Mouse (Mus musculus) intestine, embryonic 14.5 days (tissue): ENCODE measurements around the gene Tmem204. TPM values are rescaled to one million over a fixed set of nuclear protein-coding genes. Genes with fewer than 3 reads are reported as not detected.
A peak's percentile ranks its signal among the peaks of the same experiment; 100 is the strongest.
"Not testable (repeated sequence)": the region's sequence is repeated elsewhere in the genome, so short reads cannot be mapped to it uniquely, and the experiment has no call there.

Experiments used
- ATAC-seq: fragments of 200-750 bp; cut with Nextera tagmentation; replicated peaks from 2 replicates; pipeline ENCODE4 v1.8.0; 2017; ENCODE audit warnings: low read depth, moderate number of reproducible peaks, moderate TSS enrichment, moderate library complexity; ENCODE audit not compliant: low FRiP score, low TSS enrichment
- DNase-seq: peaks from one replicate; pipeline ENCODE4 v3.0.0-alpha.2; 2018; ENCODE audit warnings: low spot score
- H3K27ac ChIP-seq: fragments of 300-500 bp; sonication (generic); 2 replicates; pipeline ENCODE4 v1.5.1; 2014; ENCODE audit warnings: low read depth, mild to moderate bottlenecking, control low read depth
- H3K27me3 ChIP-seq: fragments of 300-500 bp; sonication (generic); replicated peaks from 2 replicates; pipeline ENCODE4 v1.6.1; 2014; ENCODE audit warnings: low read length, control low read depth; ENCODE audit not compliant: control insufficient read depth, insufficient read depth
- H3K36me3 ChIP-seq: fragments of 300-500 bp; sonication (generic); 2 replicates; pipeline ENCODE4 v1.6.1; 2014; ENCODE audit warnings: low read length, control low read depth; ENCODE audit not compliant: control insufficient read depth, insufficient read depth
- H3K4me1 ChIP-seq: fragments of 300-500 bp; sonication (generic); replicated peaks from 2 replicates; pipeline ENCODE4 v1.6.1; 2014; ENCODE audit warnings: low read length, control low read depth, mixed read lengths; ENCODE audit not compliant: control insufficient read depth, insufficient read depth
- H3K4me2 ChIP-seq: fragments of 300-500 bp; sonication (generic); 2 replicates; pipeline ENCODE4 v1.6.1; 2014; ENCODE audit warnings: low read length
- H3K4me3 ChIP-seq: fragments of 300-500 bp; sonication (generic); 2 replicates; pipeline ENCODE4 v1.5.1; 2014; ENCODE audit warnings: low read depth, low read length, control low read depth, mixed read lengths
- H3K9ac ChIP-seq: fragments of 300-500 bp; sonication (generic); 2 replicates; pipeline ENCODE4 v1.6.1; 2014; ENCODE audit warnings: mild to moderate bottlenecking, low read length
- H3K9me3 ChIP-seq: fragments of 300-500 bp; sonication (generic); 2 replicates; pipeline ENCODE4 v1.6.1; 2016; ENCODE audit warnings: low read length, control low read depth; ENCODE audit not compliant: control insufficient read depth
- WGBS: fragments of 180-500 bp; shearing (Covaris S2); extraction: QIAGEN DNeasy Blood & Tissue Kit; methylation state at CpG from one replicate; pipeline ENCODE4 v1.1.7; 2014; 5-methylcytosine and 5-hydroxymethylcytosine counted together
- polyA plus RNA-seq: library from polyadenylated mRNA; unstranded; fragments of >200 nt; fragmentation: Nextera tagmentation; extraction: Ambion mirVana; gene quantifications from 2 replicates; pipeline ENCODE4 v1.2.1, GENCODE M21; 2014

The Tmem204 gene
- 23.5 and 24.2 TPM in 2 replicates for polyA plus RNA-seq

DNA sequence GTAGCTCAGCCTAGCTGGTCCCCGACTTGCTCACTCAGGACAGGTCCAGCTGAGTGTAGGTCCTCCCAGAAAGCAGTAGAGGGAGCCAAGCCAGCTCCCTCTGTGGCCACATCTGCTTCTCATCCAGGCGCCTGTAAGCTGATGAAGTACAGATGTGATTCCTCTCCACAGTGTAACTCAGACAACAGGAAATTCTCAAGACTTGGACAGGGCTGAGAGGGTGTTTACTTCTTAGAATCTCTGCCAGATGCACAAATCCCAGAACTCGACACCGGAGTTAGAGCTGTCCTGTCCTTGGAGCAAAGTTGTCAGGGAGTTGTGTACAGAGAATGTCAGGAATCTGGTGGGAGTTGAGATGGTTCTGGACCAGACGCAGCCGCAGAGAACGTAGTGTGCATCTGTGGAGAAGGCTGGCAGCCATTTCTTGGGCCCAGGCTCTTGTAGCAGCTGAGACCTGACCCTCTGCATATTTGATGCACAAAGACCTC, at the start of gene Tmem204:
Tmem204 (minus strand) TSS at position 148 of the 488 bp plus-strand sequence.
- Histone ChIP-seq H3K9ac (no peak within 1 kb of the TSS), H3K27me3 (no peaks in the 10 kb centered on the region), H3K36me3 (peaks cover 7% of the 10 kb centered on the region; the same call in 1 of the 2 replicates), H3K4me1 (peaks cover 39% of the 10 kb centered on the region), H3K27ac (peak within 1 kb of the TSS; percentile 98), H3K9me3 (no peaks in the 10 kb centered on the region), H3K4me2 (peak within 1 kb of the TSS; percentile 17; the same call in 1 of the 2 replicates), H3K4me3 (no peak within 1 kb of the TSS)
- DNase-seq, result peak; percentile 76
- peak; percentile 93 for ATAC-seq
- 26% methylated on average over 7 of the region's 7 CpGs for WGBS

- no peak for DNase-seq
- H3K27me3 ChIP-seq, result no peaks in the 10 kb centered on the region
- no peak overlapping the region for H3K9ac ChIP-seq
- no peak overlapping the region for H3K27ac ChIP-seq
- peaks cover 9% of the 10 kb centered on the region for H3K4me1 ChIP-seq
- no peak overlapping the region for H3K4me3 ChIP-seq
- H3K36me3 ChIP-seq, result no peaks in the 10 kb centered on the region
- 86% methylated on average over 1 of the region's 1 CpGs for WGBS
- no peak for ATAC-seq
- H3K9me3 ChIP-seq, result no peaks in the 10 kb centered on the region
- H3K4me2 ChIP-seq, result no peak overlapping the region
These were observed 46.7 kb upstream of the Tmem204 start for GRCm38 (mm10) chr17:25130060-25130459.

GRCm38 (mm10) chr17:25127681-25128080, 44.3 kb upstream of the Tmem204 start:
- no peak overlapping the region for H3K4me3 ChIP-seq
- H3K4me1 ChIP-seq, result no peaks in the 10 kb centered on the region
- H3K9ac ChIP-seq, result no peak overlapping the region
- DNase-seq (no peak), ATAC-seq (no peak)
- no peaks in the 10 kb centered on the region for H3K9me3 ChIP-seq
- 59% methylated on average over 9 of the region's 9 CpGs for WGBS
- H3K36me3 ChIP-seq, result no peaks in the 10 kb centered on the region
- no peak overlapping the region for H3K4me2 ChIP-seq
- no peak overlapping the region for H3K27ac ChIP-seq
- no peaks in the 10 kb centered on the region for H3K27me3 ChIP-seq

- no peaks in the 10 kb centered on the region for H3K4me1 ChIP-seq
- ATAC-seq (0 out of 2 replicates have a peak, but pooled peaks have one; percentile 43), DNase-seq (no peak)
- no peak overlapping the region for H3K27ac ChIP-seq
- WGBS, result 54% methylated on average over 8 of the region's 8 CpGs
- H3K4me3 ChIP-seq, result no peak overlapping the region
- H3K4me2 ChIP-seq, result no peak overlapping the region
- no peaks in the 10 kb centered on the region for H3K36me3 ChIP-seq
- no peak overlapping the region for H3K9ac ChIP-seq
- H3K9me3 ChIP-seq, result no peaks in the 10 kb centered on the region
- no peaks in the 10 kb centered on the region for H3K27me3 ChIP-seq
These were observed 43.7 kb upstream of the Tmem204 start for GRCm38 (mm10) chr17:25127079-25127478.

- H3K27me3 ChIP-seq, H3K36me3 ChIP-seq, H3K4me1 ChIP-seq, H3K9ac ChIP-seq, H3K4me2 ChIP-seq, H3K27ac ChIP-seq, H3K9me3 ChIP-seq, DNase-seq, ATAC-seq, H3K4me3 ChIP-seq: not testable (repeated sequence)
- 80% methylated on average over 3 of the region's 3 CpGs for WGBS
These were observed 42.2 kb upstream of the Tmem204 start for GRCm38 (mm10) chr17:25125442-25126060.

GRCm38 (mm10) chr17:25123979-25124378, 40.6 kb upstream of the Tmem204 start:
- 25% methylated on average over 7 of the region's 7 CpGs for WGBS
- no peak overlapping the region for H3K4me2 ChIP-seq
- ATAC-seq, result no peak

GRCm38 (mm10) chr17:25120406-25120805, 37.0 kb upstream of the Tmem204 start, which contains the start of gene Ptx4:
Gene Ptx4, plus strand, starts transcription at chr17:25120760.
- Histone ChIP-seq H3K36me3 (no peaks in the 10 kb centered on the region), H3K4me3 (no peak within 1 kb of the TSS), H3K27ac (no peak within 1 kb of the TSS), H3K4me1 (no peaks in the 10 kb centered on the region), H3K9me3 (no peaks in the 10 kb centered on the region), H3K27me3 (no peaks in the 10 kb centered on the region), H3K9ac (no peak within 1 kb of the TSS), H3K4me2 (no peak within 1 kb of the TSS)
- DNase-seq (no peak), ATAC-seq (no peak)
- WGBS, result 42% methylated on average over 3 of the region's 3 CpGs

More at GRCm38 (mm10) chr17:25123979-25124378, 40.6 kb upstream of the Tmem204 start:
- peak; percentile 65 for DNase-seq
- Histone ChIP-seq H3K36me3 (no peaks in the 10 kb centered on the region), H3K27me3 (no peaks in the 10 kb centered on the region), H3K4me3 (no peak overlapping the region), H3K9ac (no peak overlapping the region), H3K27ac (no peak overlapping the region), H3K9me3 (no peaks in the 10 kb centered on the region), H3K4me1 (no peaks in the 10 kb centered on the region)

- H3K27me3 ChIP-seq, result no peaks in the 10 kb centered on the region
- H3K4me3 ChIP-seq, result no peak overlapping the region
- peaks cover 16% of the 10 kb centered on the region for H3K36me3 ChIP-seq
- 34% methylated on average over 4 of the region's 4 CpGs for WGBS
- no peak overlapping the region for H3K4me2 ChIP-seq
- no peak overlapping the region for H3K27ac ChIP-seq
- DNase-seq (no peak), ATAC-seq (no peak)
- H3K9ac ChIP-seq, result no peak overlapping the region
- H3K4me1 ChIP-seq, result peaks cover 5% of the 10 kb centered on the region
- H3K9me3 ChIP-seq, result no peaks in the 10 kb centered on the region
These were observed 33.9 kb upstream of the Tmem204 start for GRCm38 (mm10) chr17:25117263-25117662.
